Mouse (Mus musculus): ENCODE results near the gene Dgkh. TPM values are rescaled to one million over a fixed set of nuclear protein-coding genes. Genes with fewer than 3 reads are reported as not detected.
"Not testable (repeated sequence)": the region's sequence is repeated elsewhere in the genome, so short reads cannot be mapped to it uniquely, and the experiment has no call there.

Gene Dgkh
- polyA plus RNA-seq, 1 experiment from 2014 or later = 2.8 TPM

- no peaks in the 10 kb centered on the region for H3K9me3 ChIP-seq (ENCODE audit: control insufficient read depth, low read length)
- H3K36me3 ChIP-seq (ENCODE audit: control insufficient read depth, insufficient read depth) = no peaks in the 10 kb centered on the region
- peak; percentile 65 for ATAC-seq
- no peak overlapping the region for H3K27ac ChIP-seq (ENCODE audit: low read length)
- peak overlapping the region; percentile 64 for H3K4me3 ChIP-seq (replicated peaks; ENCODE audit: low read length)
- peak overlapping the region; percentile 89 for H3K4me2 ChIP-seq (ENCODE audit: low read length)
- peak overlapping the region; percentile 68 for H3K9ac ChIP-seq (replicated peaks; ENCODE audit: low read depth, low read length)
- H3K27me3 ChIP-seq (replicated peaks; ENCODE audit: control insufficient read depth, insufficient read depth, low read length) = no peaks in the 10 kb centered on the region
- peaks cover 16% of the 10 kb centered on the region for H3K4me1 ChIP-seq (replicated peaks; ENCODE audit: control insufficient read depth, insufficient read depth, low read length)
- WGBS = 4% methylated on average over 26 of the region's 26 CpGs
Observed at GRCm38 (mm10) chr14:78725307-78725956, 7.1 kb downstream of the Dgkh start.

DNA sequence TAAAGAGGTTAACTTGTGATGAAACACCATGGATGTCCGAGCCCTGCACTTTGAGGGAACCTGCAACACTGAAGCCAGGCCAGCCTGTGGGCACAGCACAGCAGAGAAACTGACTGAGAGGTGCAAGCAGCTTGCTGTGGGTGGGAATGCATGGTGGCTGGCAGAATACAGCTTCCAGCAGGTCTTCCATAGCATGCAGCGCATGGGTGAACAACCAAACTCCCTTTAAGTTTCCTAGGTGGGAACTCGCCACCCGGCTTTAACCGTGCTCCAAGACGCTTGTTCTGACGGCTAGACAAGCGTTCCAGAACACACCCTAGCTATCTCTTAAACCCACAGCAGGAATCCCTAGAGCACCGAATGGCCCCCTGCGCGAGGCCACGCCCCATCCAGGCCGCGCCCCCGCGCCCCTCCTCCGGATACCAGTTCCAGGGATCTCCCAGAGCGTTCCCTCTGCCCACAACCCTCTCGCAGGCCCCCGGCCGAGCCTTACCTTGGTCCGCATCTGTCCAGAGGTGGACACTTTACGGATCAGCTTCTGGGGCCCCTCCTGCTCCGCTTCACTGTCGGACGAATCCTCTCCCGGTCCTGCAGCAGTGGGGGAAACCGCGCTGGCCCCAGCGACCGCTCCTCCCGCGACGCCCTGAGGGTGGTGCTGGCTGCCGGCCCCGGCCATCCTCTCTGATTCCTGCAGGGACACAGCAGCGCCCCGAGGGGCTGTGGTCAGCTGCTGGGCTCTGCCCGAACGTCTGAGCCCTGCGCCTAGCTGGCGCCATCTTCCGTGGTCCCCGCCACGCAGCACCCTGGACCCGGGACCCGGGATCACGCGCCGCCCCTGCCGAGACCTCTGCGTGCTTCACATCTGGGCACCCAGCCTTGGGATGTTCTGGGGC is 7.9 kb downstream of the Dgkh start:
- Histone ChIP-seq H3K4me2 (ENCODE audit: low read length) (peak overlapping the region; percentile 89), H3K27ac (ENCODE audit: low read length) (no peak overlapping the region), H3K36me3 (ENCODE audit: control insufficient read depth, insufficient read depth) (no peaks in the 10 kb centered on the region), H3K4me1 (replicated peaks; ENCODE audit: control insufficient read depth, insufficient read depth, low read length) (peaks cover 14% of the 10 kb centered on the region), H3K4me3 (replicated peaks; ENCODE audit: low read length) (peak overlapping the region; percentile 64), H3K27me3 (replicated peaks; ENCODE audit: control insufficient read depth, insufficient read depth, low read length) (no peaks in the 10 kb centered on the region), H3K9me3 (ENCODE audit: control insufficient read depth, low read length) (no peaks in the 10 kb centered on the region), H3K9ac (replicated peaks; ENCODE audit: low read depth, low read length) (peak overlapping the region; percentile 68)
- ATAC-seq = peak; percentile 89
- WGBS = 1% methylated on average over 52 of the region's 52 CpGs

- WGBS = 98% methylated on average over 4 of the region's 4 CpGs
- H3K4me3 ChIP-seq (replicated peaks; ENCODE audit: low read length); ATAC-seq; H3K27me3 ChIP-seq (replicated peaks; ENCODE audit: control insufficient read depth, insufficient read depth, low read length); H3K9ac ChIP-seq (replicated peaks; ENCODE audit: low read depth, low read length); H3K27ac ChIP-seq (ENCODE audit: low read length); H3K4me2 ChIP-seq (ENCODE audit: low read length); H3K9me3 ChIP-seq (ENCODE audit: control insufficient read depth, low read length); H3K36me3 ChIP-seq (ENCODE audit: control insufficient read depth, insufficient read depth): not testable (repeated sequence)
- peaks cover 14% of the 10 kb centered on the region for H3K4me1 ChIP-seq (replicated peaks; ENCODE audit: control insufficient read depth, insufficient read depth, low read length)
Observed at GRCm38 (mm10) chr14:78723655-78724054, 8.9 kb downstream of the Dgkh start.

- H3K36me3 ChIP-seq (ENCODE audit: control insufficient read depth, insufficient read depth) = no peaks in the 10 kb centered on the region
- ATAC-seq = no peak
- 75% methylated on average over 5 of the region's 5 CpGs for WGBS
- H3K4me3 ChIP-seq (replicated peaks; ENCODE audit: low read length) = no peak overlapping the region
- H3K4me2 ChIP-seq (ENCODE audit: low read length) = no peak overlapping the region
- no peak overlapping the region for H3K9ac ChIP-seq (replicated peaks; ENCODE audit: low read depth, low read length)
- H3K9me3 ChIP-seq (ENCODE audit: control insufficient read depth, low read length) = no peaks in the 10 kb centered on the region
- peaks cover 14% of the 10 kb centered on the region for H3K4me1 ChIP-seq (replicated peaks; ENCODE audit: control insufficient read depth, insufficient read depth, low read length)
- no peaks in the 10 kb centered on the region for H3K27me3 ChIP-seq (replicated peaks; ENCODE audit: control insufficient read depth, insufficient read depth, low read length)
- no peak overlapping the region for H3K27ac ChIP-seq (ENCODE audit: low read length)
Observed at GRCm38 (mm10) chr14:78722031-78722430, 10.5 kb downstream of the Dgkh start.

GRCm38 (mm10) chr14:78716035-78716434 is 16.5 kb downstream of the Dgkh start:
- Histone ChIP-seq H3K27ac (ENCODE audit: low read length) (no peak overlapping the region), H3K4me3 (replicated peaks; ENCODE audit: low read length) (no peak overlapping the region), H3K4me2 (ENCODE audit: low read length) (no peak overlapping the region), H3K4me1 (replicated peaks; ENCODE audit: control insufficient read depth, insufficient read depth, low read length) (no peaks in the 10 kb centered on the region), H3K9ac (replicated peaks; ENCODE audit: low read depth, low read length) (no peak overlapping the region), H3K27me3 (replicated peaks; ENCODE audit: control insufficient read depth, insufficient read depth, low read length) (no peaks in the 10 kb centered on the region), H3K9me3 (ENCODE audit: control insufficient read depth, low read length) (no peaks in the 10 kb centered on the region), H3K36me3 (ENCODE audit: control insufficient read depth, insufficient read depth) (no peaks in the 10 kb centered on the region)
- no peak for ATAC-seq
- WGBS = 90% methylated on average over 7 of the region's 7 CpGs

DNA sequence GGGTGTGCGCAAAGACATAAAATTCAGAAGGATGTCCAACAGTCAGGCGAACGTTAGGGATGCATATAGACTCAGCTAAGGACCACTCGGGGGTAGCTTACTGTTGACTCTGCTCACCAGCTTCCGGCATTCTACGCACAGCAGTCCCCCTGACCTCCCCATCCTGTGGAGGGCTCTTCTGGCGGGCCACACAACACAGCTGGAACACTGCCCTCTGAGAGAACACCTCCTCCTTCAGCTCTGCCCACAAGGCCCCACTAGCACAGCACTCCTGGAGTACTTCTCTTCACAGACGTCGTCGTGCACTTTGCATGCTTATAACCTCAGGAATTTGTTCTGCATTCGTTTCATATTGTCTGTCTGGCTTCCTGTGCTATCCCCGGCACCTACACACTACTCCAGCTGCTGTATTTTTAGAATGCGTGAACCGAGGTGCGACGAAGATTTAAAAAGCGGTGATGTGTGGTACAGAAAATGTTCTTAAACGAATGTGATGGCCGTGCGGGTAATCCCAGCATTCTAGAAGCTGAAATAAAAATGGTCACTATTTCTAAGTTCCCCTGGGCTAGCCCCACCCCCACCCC is 19.9 kb downstream of the Dgkh start:
- Histone ChIP-seq H3K27me3 (replicated peaks; ENCODE audit: control insufficient read depth, insufficient read depth, low read length) (no peaks in the 10 kb centered on the region), H3K4me3 (replicated peaks; ENCODE audit: low read length) (no peak overlapping the region), H3K4me2 (ENCODE audit: low read length) (no peak overlapping the region), H3K9ac (replicated peaks; ENCODE audit: low read depth, low read length) (no peak overlapping the region), H3K36me3 (ENCODE audit: control insufficient read depth, insufficient read depth) (no peaks in the 10 kb centered on the region), H3K9me3 (ENCODE audit: control insufficient read depth, low read length) (no peaks in the 10 kb centered on the region), H3K27ac (ENCODE audit: low read length) (no peak overlapping the region), H3K4me1 (replicated peaks; ENCODE audit: control insufficient read depth, insufficient read depth, low read length) (no peaks in the 10 kb centered on the region)
- no peak for ATAC-seq
- WGBS = 69% methylated on average over 20 of the region's 20 CpGs

- no peaks in the 10 kb centered on the region for H3K9me3 ChIP-seq (ENCODE audit: control insufficient read depth, low read length)
- H3K27ac ChIP-seq (ENCODE audit: low read length) = no peak overlapping the region
- WGBS = 80% methylated on average over 4 of the region's 4 CpGs
- no peak for ATAC-seq
- H3K4me3 ChIP-seq (replicated peaks; ENCODE audit: low read length) = no peak overlapping the region
- no peaks in the 10 kb centered on the region for H3K4me1 ChIP-seq (replicated peaks; ENCODE audit: control insufficient read depth, insufficient read depth, low read length)
- no peak overlapping the region for H3K4me2 ChIP-seq (ENCODE audit: low read length)
- no peaks in the 10 kb centered on the region for H3K36me3 ChIP-seq (ENCODE audit: control insufficient read depth, insufficient read depth)
- H3K27me3 ChIP-seq (replicated peaks; ENCODE audit: control insufficient read depth, insufficient read depth, low read length) = no peaks in the 10 kb centered on the region
- H3K9ac ChIP-seq (replicated peaks; ENCODE audit: low read depth, low read length) = no peak overlapping the region
Observed at GRCm38 (mm10) chr14:78710647-78711046, 21.9 kb downstream of the Dgkh start.

DNA sequence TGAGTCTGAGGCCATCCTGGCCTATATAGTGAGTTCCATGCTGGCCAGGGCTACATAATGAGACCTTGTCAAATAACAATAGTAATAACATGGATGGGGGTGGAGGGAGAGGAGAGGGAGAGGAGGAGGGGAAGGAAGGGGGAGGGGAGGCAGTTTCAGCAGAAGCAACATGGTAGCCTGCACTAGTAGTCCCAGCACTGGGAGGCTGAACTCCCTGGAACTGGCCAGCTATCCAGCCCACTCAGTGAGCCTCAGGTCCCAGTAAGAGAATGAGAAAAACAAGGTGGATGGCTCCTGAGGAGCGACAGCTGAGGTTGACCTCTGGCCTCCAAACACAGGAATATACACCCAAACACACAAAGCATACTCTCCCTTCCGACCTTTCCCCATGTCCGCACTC is 27.0 kb downstream of the Dgkh start:
- Histone ChIP-seq H3K9me3 (ENCODE audit: control insufficient read depth, low read length) (no peaks in the 10 kb centered on the region), H3K36me3 (ENCODE audit: control insufficient read depth, insufficient read depth) (no peaks in the 10 kb centered on the region), H3K9ac (replicated peaks; ENCODE audit: low read depth, low read length) (no peak overlapping the region), H3K27me3 (replicated peaks; ENCODE audit: control insufficient read depth, insufficient read depth, low read length) (no peaks in the 10 kb centered on the region), H3K4me3 (replicated peaks; ENCODE audit: low read length) (no peak overlapping the region), H3K4me1 (replicated peaks; ENCODE audit: control insufficient read depth, insufficient read depth, low read length) (no peaks in the 10 kb centered on the region), H3K4me2 (ENCODE audit: low read length) (no peak overlapping the region), H3K27ac (ENCODE audit: low read length) (no peak overlapping the region)
- WGBS = 93% methylated on average over 3 of the region's 3 CpGs
- ATAC-seq = no peak

DNA sequence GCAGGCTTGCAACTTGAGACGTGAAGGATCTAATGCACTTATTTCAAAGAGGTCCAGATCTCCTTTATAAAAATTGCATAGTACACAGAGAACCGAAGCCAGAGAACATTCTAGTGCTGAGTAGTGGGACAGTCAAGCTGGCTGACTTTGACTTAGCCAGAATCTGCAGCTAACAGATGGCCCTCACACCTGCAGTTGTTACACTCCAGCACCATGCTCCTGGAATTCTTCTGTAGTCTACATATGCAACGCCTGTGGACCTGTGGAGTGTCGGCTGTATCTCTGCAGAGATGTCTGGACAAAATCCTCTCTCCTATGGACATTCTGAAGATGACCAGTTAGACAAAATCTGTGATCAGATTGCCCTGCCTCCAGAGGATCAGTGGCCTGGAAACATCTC is 28.6 kb downstream of the Dgkh start:
- H3K4me2 ChIP-seq (ENCODE audit: low read length) = no peak overlapping the region
- H3K9me3 ChIP-seq (ENCODE audit: control insufficient read depth, low read length) = no peaks in the 10 kb centered on the region
- H3K27me3 ChIP-seq (replicated peaks; ENCODE audit: control insufficient read depth, insufficient read depth, low read length) = no peaks in the 10 kb centered on the region
- WGBS = 87% methylated on average over 4 of the region's 4 CpGs
- ATAC-seq = no peak
- no peak overlapping the region for H3K4me3 ChIP-seq (replicated peaks; ENCODE audit: low read length)
- H3K36me3 ChIP-seq (ENCODE audit: control insufficient read depth, insufficient read depth) = no peaks in the 10 kb centered on the region
- H3K9ac ChIP-seq (replicated peaks; ENCODE audit: low read depth, low read length) = no peak overlapping the region
- H3K27ac ChIP-seq (ENCODE audit: low read length) = no peak overlapping the region
- no peaks in the 10 kb centered on the region for H3K4me1 ChIP-seq (replicated peaks; ENCODE audit: control insufficient read depth, insufficient read depth, low read length)

Measured in forebrain, embryonic 16.5 days (tissue).